Mouse (Mus musculus) MEL (cell line): Measurements from ENCODE around the gene Snap29. TPM values are rescaled to one million over a fixed set of nuclear protein-coding genes. Genes with fewer than 3 reads are reported as not detected.

ENCODE experiments used
- DNase-seq: peaks from one replicate; pipeline ENCODE4 v3.0.0; 2011; ENCODE audit warnings: low read depth, low spot score
- H3K27ac ChIP-seq: 2 replicates; pipeline ENCODE4 v1.5.1; 2012; ENCODE audit warnings: low read depth, mild to moderate bottlenecking, control low read depth, low read length, moderate library complexity; ENCODE audit not compliant: control insufficient read depth
- H3K27me3 ChIP-seq, 2 experiments: fragments of 150-350 bp in 1 of 2; sonication (generic) in 1 of 2; 2 replicates each; pipeline ENCODE4 v1.6.1; 2012; ENCODE audit warnings: low read length in 2 of 2, mild to moderate bottlenecking in 2 of 2, improper control_type of control experiment in 1 of 2, moderate library complexity in 1 of 2; ENCODE audit not compliant: insufficient read depth in 2 of 2, control insufficient read depth in 1 of 2
- H3K36me3 ChIP-seq, 2 experiments: 2 replicates each; pipeline ENCODE4 v1.6.1; 2012 to 2014; ENCODE audit warnings: low read length in 2 of 2, improper control_type of control experiment in 1 of 2, inconsistent platforms in 1 of 2, mild to moderate bottlenecking in 1 of 2; ENCODE audit not compliant: insufficient read depth in 2 of 2, control insufficient read depth in 1 of 2
- H3K4me1 ChIP-seq, 2 experiments: fragments of 150-350 bp in 1 of 2; sonication (generic) in 1 of 2; 2 replicates each; pipeline ENCODE4 v1.6.1; 2012; ENCODE audit warnings: low read length in 2 of 2, improper control_type of control experiment in 1 of 2, mild to moderate bottlenecking in 1 of 2; ENCODE audit not compliant: insufficient read depth in 2 of 2, control insufficient read depth in 1 of 2
- H3K4me3 ChIP-seq, 2 experiments: fragments of 150-350 bp in 1 of 2; sonication (generic) in 1 of 2; 2 replicates each; pipeline ENCODE4 v1.5.1; 2012; ENCODE audit warnings: low read depth in 2 of 2, low read length in 2 of 2, mild to moderate bottlenecking in 2 of 2, moderate library complexity in 2 of 2, control low read depth in 1 of 2, improper control_type of control experiment in 1 of 2; ENCODE audit not compliant: control insufficient read depth in 1 of 2, insufficient read depth in 1 of 2
- H3K79me2 ChIP-seq: 2 replicates; pipeline ENCODE4 v1.6.1; 2012; ENCODE audit warnings: mild to moderate bottlenecking, low read length, moderate library complexity; ENCODE audit not compliant: control insufficient read depth, poor library complexity, insufficient read depth
- H3K9ac ChIP-seq: 2 replicates; pipeline ENCODE4 v1.6.1; 2012; ENCODE audit warnings: low read depth, mild to moderate bottlenecking, control low read depth, low read length, moderate library complexity; ENCODE audit not compliant: control insufficient read depth, poor library complexity, severe bottlenecking
- H3K9me3 ChIP-seq: fragments of 150-350 bp; sonication (generic); replicated peaks from 2 replicates; pipeline ENCODE4 v1.6.1; 2012; ENCODE audit warnings: mild to moderate bottlenecking, low read length, improper control_type of control experiment, moderate library complexity; ENCODE audit not compliant: insufficient read depth
- CHD1 ChIP-seq: IDR thresholded peaks from 2 replicates; pipeline ENCODE4 v1.6.1; 2012; ENCODE audit warnings: low read depth, mild to moderate bottlenecking, inconsistent platforms, low read length, improper control_type of control experiment
- CHD2 ChIP-seq: IDR thresholded peaks from 2 replicates; pipeline ENCODE4 v1.6.1; 2011; ENCODE audit warnings: low read length, improper control_type of control experiment
- CTCF ChIP-seq, 3 experiments: IDR thresholded peaks in 2 of 3; conservative IDR thresholded peaks in 1 of 3; 2 replicates each; pipeline ENCODE4 v1.5.1; 2011 to 2012; ENCODE audit warnings: low read length in 3 of 3, low read depth in 2 of 3, mild to moderate bottlenecking in 2 of 3, improper control_type of control experiment in 1 of 3, inconsistent platforms in 1 of 3, mixed read lengths in 1 of 3, moderate library complexity in 1 of 3; ENCODE audit not compliant: control insufficient read depth in 1 of 3, insufficient read depth in 1 of 3, poor library complexity in 1 of 3, severe bottlenecking in 1 of 3
- EP300 ChIP-seq, 2 experiments: IDR thresholded peaks; 2 replicates each; pipeline ENCODE4 v1.6.1; 2011; ENCODE audit warnings: improper control_type of control experiment in 2 of 2, low read length in 2 of 2, low read depth in 1 of 2, mild to moderate bottlenecking in 1 of 2
- ETS1 ChIP-seq: IDR thresholded peaks from 2 replicates; pipeline ENCODE4 v1.6.1; 2012; ENCODE audit warnings: low read depth, mild to moderate bottlenecking, inconsistent platforms, low read length, improper control_type of control experiment, moderate library complexity
- GABPA ChIP-seq: IDR thresholded peaks from 2 replicates; pipeline ENCODE4 v1.6.1; 2012; ENCODE audit warnings: low read depth, mild to moderate bottlenecking, inconsistent platforms, low read length, improper control_type of control experiment, moderate library complexity
- GATA1 ChIP-seq: IDR thresholded peaks from 2 replicates; pipeline ENCODE4 v1.6.1; 2011; ENCODE audit warnings: low read depth, low read length, improper control_type of control experiment
- HCFC1 ChIP-seq: IDR thresholded peaks from 2 replicates; pipeline ENCODE4 v1.6.1; 2012; ENCODE audit warnings: low read depth, mild to moderate bottlenecking, inconsistent platforms, low read length, improper control_type of control experiment, moderate library complexity
- JUND ChIP-seq: IDR thresholded peaks from 2 replicates; pipeline ENCODE4 v1.6.1; 2011; ENCODE audit warnings: low read depth, mild to moderate bottlenecking, improper control_type of control experiment, low read length
- MAFK ChIP-seq: IDR thresholded peaks from 2 replicates; pipeline ENCODE4 v1.6.1; 2011; ENCODE audit warnings: low read depth, mild to moderate bottlenecking, low read length, improper control_type of control experiment, borderline replicate concordance
- MAX ChIP-seq: IDR thresholded peaks from 2 replicates; pipeline ENCODE4 v1.6.1; 2011; ENCODE audit warnings: low read length, improper control_type of control experiment
- MAZ ChIP-seq: IDR thresholded peaks from 2 replicates; pipeline ENCODE4 v1.6.1; 2012; ENCODE audit warnings: low read depth, mild to moderate bottlenecking, inconsistent platforms, low read length, improper control_type of control experiment
- MXI1 ChIP-seq: IDR thresholded peaks from 2 replicates; pipeline ENCODE4 v1.6.1; 2011; ENCODE audit warnings: mild to moderate bottlenecking, low read depth, low read length, improper control_type of control experiment
- NELFE ChIP-seq: IDR thresholded peaks from 2 replicates; pipeline ENCODE4 v1.6.1; 2011; ENCODE audit warnings: low read depth, low read length, improper control_type of control experiment
- POLR2A ChIP-seq, 2 experiments: IDR thresholded peaks; 2 replicates each; pipeline ENCODE4 v1.6.1; 2011 to 2012; ENCODE audit warnings: low read length in 2 of 2, mild to moderate bottlenecking in 2 of 2, control low read depth in 1 of 2, improper control_type of control experiment in 1 of 2, low read depth in 1 of 2, moderate library complexity in 1 of 2; ENCODE audit not compliant: control insufficient read depth in 1 of 2, insufficient read depth in 1 of 2, poor library complexity in 1 of 2
- RAD21 ChIP-seq: IDR thresholded peaks from 2 replicates; pipeline ENCODE4 v1.6.1; 2011; ENCODE audit warnings: mild to moderate bottlenecking, low read depth, low read length, improper control_type of control experiment
- RCOR1 ChIP-seq: IDR thresholded peaks from 2 replicates; pipeline ENCODE4 v1.6.1; 2012; ENCODE audit warnings: low read depth, mild to moderate bottlenecking, inconsistent platforms, low read length, improper control_type of control experiment
- SIN3A ChIP-seq: IDR thresholded peaks from 2 replicates; pipeline ENCODE4 v1.6.1; 2012; ENCODE audit warnings: low read length, improper control_type of control experiment, inconsistent platforms
- SMC3 ChIP-seq: IDR thresholded peaks from 2 replicates; pipeline ENCODE4 v1.6.1; 2011; ENCODE audit warnings: low read depth, low read length, improper control_type of control experiment
- TAL1 ChIP-seq: IDR thresholded peaks from 2 replicates; pipeline ENCODE4 v1.6.1; 2012; ENCODE audit warnings: mild to moderate bottlenecking, inconsistent platforms, low read length, moderate library complexity, mixed read lengths
- TBP ChIP-seq: IDR thresholded peaks from 2 replicates; pipeline ENCODE4 v1.8.0; 2011; ENCODE audit warnings: low read depth, low read length, improper control_type of control experiment
- TCF12 ChIP-seq: IDR thresholded peaks from 2 replicates; pipeline ENCODE4 v1.6.1; 2014; ENCODE audit warnings: low read depth, mild to moderate bottlenecking, inconsistent platforms, low read length, improper control_type of control experiment, moderate library complexity
- UBTF ChIP-seq: IDR thresholded peaks from 2 replicates; pipeline ENCODE4 v1.6.1; 2012; ENCODE audit warnings: low read depth, mild to moderate bottlenecking, inconsistent platforms, low read length, improper control_type of control experiment, moderate library complexity, borderline replicate concordance; ENCODE audit not compliant: insufficient read depth
- ZC3H11A ChIP-seq: IDR thresholded peaks from 2 replicates; pipeline ENCODE4 v1.6.1; 2012; ENCODE audit warnings: low read depth, mild to moderate bottlenecking, inconsistent platforms, low read length, improper control_type of control experiment
- ZMIZ1 ChIP-seq: IDR thresholded peaks from 2 replicates; pipeline ENCODE4 v1.6.1; 2012; ENCODE audit warnings: low read depth, mild to moderate bottlenecking, inconsistent platforms, low read length, improper control_type of control experiment, moderate library complexity
- ZNF384 ChIP-seq: IDR thresholded peaks from 2 replicates; pipeline ENCODE4 v1.6.1; 2012; ENCODE audit warnings: low read depth, mild to moderate bottlenecking, inconsistent platforms, low read length, improper control_type of control experiment
- polyA plus RNA-seq, 2 experiments: library from polyadenylated mRNA; stranded (reverse) in 1 of 2; unstranded in 1 of 2; fragments of >175 nt in 1 of 2; fragments of >200 nt in 1 of 2; gene quantifications; 2 replicates each; pipeline versions ENCODE4 v1.2.1 to v1.2.4; 2012; ENCODE audit warnings: low replicate concordance in 2 of 2, low read depth in 1 of 2; ENCODE audit not compliant: insufficient read length in 2 of 2, insufficient read depth in 1 of 2, missing spikeins in 1 of 2
- total RNA-seq: library from RNA; depleted of rRNA; stranded (reverse); fragments of 300-350 nt; gene quantifications from 2 replicates; pipeline ENCODE4 v1.2.3, GENCODE M21; 2012

Snap29 gene
- total and polyA plus RNA-seq, 3 experiments: 11.6 to 11.8 TPM; not detected in 1

DNA sequence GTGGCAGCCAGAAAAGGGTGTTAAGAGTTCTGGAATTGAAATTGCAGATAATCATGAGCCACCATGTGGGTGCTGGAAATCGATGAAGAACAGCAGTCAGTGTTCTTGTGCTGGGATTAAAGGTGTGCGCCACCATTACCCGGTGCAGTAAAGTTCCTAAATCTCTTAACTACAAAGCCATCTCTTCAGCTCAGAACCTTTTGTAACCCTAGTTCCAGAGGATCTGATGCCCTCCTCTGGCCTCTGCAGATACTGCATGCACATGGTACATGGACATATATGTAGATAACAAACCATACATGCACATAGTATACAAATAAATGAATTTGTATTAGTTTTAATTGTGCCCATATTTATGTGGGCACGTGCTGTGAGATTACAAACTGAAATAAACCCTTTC is 54.5 kb downstream of the Snap29 start:
- H3K27me3 ChIP-seq: no peaks in the 10 kb centered on the region
- TF ChIP-seq JUND: no peak
- peak; percentile 36 to 63 (median 52); a peak in 5 of 6 replicates for TF ChIP-seq CTCF (IDR thresholded peaks at IDR 0.05 in 2 of 3, conservative IDR thresholded peaks at IDR 0.05 in 1 of 3; ENCODE audit: control insufficient read depth in 1 of 3, insufficient read depth in 1 of 3, low read depth in 2 of 3, low read length in 3 of 3, poor library complexity in 1 of 3, severe bottlenecking in 1 of 3)
- no peak for TF ChIP-seq ETS1
- 0 out of 2 replicates have a peak, but pooled peaks have one; percentile 28 for TF ChIP-seq GATA1
- TF ChIP-seq SIN3A: no peak
- peak; percentile 54 for TF ChIP-seq SMC3
- TF ChIP-seq EP300 (IDR thresholded peaks at IDR 0.05; ENCODE audit: low read depth in 1 of 2, low read length in 2 of 2): no peak
- peak; percentile 35 for TF ChIP-seq RAD21
- no peak for TF ChIP-seq TCF12
- TF ChIP-seq MAX: no peak; the same call in 1 of the 2 replicates
- no peak for TF ChIP-seq TBP
- TF ChIP-seq ZC3H11A: peak; percentile 26; the same call in 1 of the 2 replicates
- TF ChIP-seq NELFE: no peak
- TF ChIP-seq MAZ: no peak
- TF ChIP-seq POLR2A (IDR thresholded peaks at IDR 0.05; ENCODE audit: control insufficient read depth in 1 of 2, insufficient read depth in 1 of 2, low read depth in 1 of 2, low read length in 2 of 2, poor library complexity in 1 of 2): no peak
- DNase-seq: peak; percentile 71
- H3K79me2 ChIP-seq: peaks cover 68% of the 10 kb centered on the region
- H3K4me3 ChIP-seq: no peak overlapping the region
- peaks cover 12 to 17% of the 10 kb centered on the region in 2 experiments for H3K4me1 ChIP-seq
- H3K36me3 ChIP-seq: peaks cover 13 to 34% of the 10 kb centered on the region in 2 experiments
- H3K9me3 ChIP-seq: no peaks in the 10 kb centered on the region
- no peak overlapping the region for H3K27ac ChIP-seq
- H3K9ac ChIP-seq: no peak overlapping the region

DNA sequence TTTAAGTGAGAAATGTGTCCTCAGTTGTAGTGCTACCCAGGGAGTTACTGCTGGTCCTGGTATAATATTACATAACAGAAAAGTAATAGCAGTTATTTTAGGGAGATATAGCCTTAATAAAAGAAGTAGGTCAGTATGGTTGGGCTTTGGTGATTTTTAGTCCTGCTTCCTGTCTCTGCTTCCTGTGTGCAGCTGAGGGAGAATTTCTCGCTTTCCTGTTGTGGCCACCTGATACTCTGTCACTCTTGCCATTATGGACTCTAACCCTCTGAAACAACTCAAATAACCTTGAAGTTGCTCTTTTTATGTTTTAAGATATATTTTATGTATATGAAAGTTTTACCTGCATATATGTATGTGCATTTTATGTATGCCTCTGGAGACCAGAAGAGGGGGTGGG is 55.8 kb downstream of the Snap29 start:
- Histone ChIP-seq H3K27me3 (no peaks in the 10 kb centered on the region), H3K79me2 (peaks cover 64% of the 10 kb centered on the region), H3K9me3 (no peaks in the 10 kb centered on the region), H3K4me3 (no peak overlapping the region), H3K9ac (no peak overlapping the region), H3K36me3 (peaks cover 8 to 28% of the 10 kb centered on the region in 2 experiments), H3K27ac (peak overlapping the region; percentile 9; the same call in 1 of the 2 replicates), H3K4me1 (peaks cover 12 to 14% of the 10 kb centered on the region in 2 experiments)
- DNase-seq: no peak
- TF ChIP-seq ZNF384 (no peak), RCOR1 (no peak), SIN3A (no peak), CHD2 (no peak), ZC3H11A (no peak), UBTF (no peak), TBP (no peak), MAZ (no peak), MAFK (no peak), CHD1 (no peak), NELFE (no peak), TAL1 (no peak), ZMIZ1 (no peak), EP300 (IDR thresholded peaks at IDR 0.05; ENCODE audit: low read depth in 1 of 2, low read length in 2 of 2) (no peak), HCFC1 (no peak), GABPA (no peak), MXI1 (no peak), MAX (no peak)
